Mouse (Mus musculus): ENCODE measurements at regions not wholly inside any gene's neighbourhood (a gene's known extent, or its start where the extent isn't known, plus 50 kb on each side); places are given as distances from the start of the nearest gene placed in this dataset.

DNA sequence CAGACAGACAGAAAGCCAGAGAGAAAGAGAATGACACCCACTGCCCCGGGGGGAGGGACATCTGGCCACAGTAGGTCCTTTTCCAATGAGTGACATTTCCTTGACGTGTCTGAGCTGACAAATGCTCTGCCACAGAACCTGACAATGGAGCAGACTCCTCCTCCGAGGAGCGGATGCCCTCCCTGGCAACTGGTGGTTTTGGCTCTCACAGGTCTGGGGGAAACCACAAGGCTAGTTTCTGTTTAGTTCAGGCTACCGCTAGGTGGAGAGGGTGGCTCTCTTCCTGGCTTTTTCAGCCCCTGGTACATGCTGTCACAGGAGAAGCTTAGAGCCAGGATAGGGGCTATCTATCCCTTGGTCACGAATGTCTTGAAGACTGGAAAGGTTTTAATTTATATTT is 196.7 kb downstream of the Ly86 start:
- no peak for ATAC-seq (ENCODE audit: low FRiP score, low read depth)
- Histone ChIP-seq H3K4me1 (peaks cover 8% of the 10 kb centered on the region; the same call in 1 of the 2 replicates), H3K4me2 (replicated peaks) (no peak overlapping the region), H3K27me3 (replicated peaks) (no peaks in the 10 kb centered on the region), H3K36me3 (no peaks in the 10 kb centered on the region), H3K9me3 (no peaks in the 10 kb centered on the region), H3K4me3 (no peak overlapping the region), H3K9ac (no peak overlapping the region), H3K27ac (no peak overlapping the region)
- WGBS = 13% methylated on average over 6 of the region's 6 CpGs

GRCm38 (mm10) chr13:37542744-37543196 is 197.8 kb downstream of the Ly86 start:
- Histone ChIP-seq H3K9ac (no peak overlapping the region), H3K4me3 (no peak overlapping the region), H3K27ac (no peak overlapping the region), H3K4me1 (peaks cover 8% of the 10 kb centered on the region; the same call in 1 of the 2 replicates), H3K9me3 (no peaks in the 10 kb centered on the region), H3K27me3 (replicated peaks) (no peaks in the 10 kb centered on the region), H3K4me2 (replicated peaks) (no peak overlapping the region), H3K36me3 (no peaks in the 10 kb centered on the region)
- 94% methylated on average over 13 of the region's 13 CpGs for WGBS
- no peak for ATAC-seq (ENCODE audit: low FRiP score, low read depth)

DNA sequence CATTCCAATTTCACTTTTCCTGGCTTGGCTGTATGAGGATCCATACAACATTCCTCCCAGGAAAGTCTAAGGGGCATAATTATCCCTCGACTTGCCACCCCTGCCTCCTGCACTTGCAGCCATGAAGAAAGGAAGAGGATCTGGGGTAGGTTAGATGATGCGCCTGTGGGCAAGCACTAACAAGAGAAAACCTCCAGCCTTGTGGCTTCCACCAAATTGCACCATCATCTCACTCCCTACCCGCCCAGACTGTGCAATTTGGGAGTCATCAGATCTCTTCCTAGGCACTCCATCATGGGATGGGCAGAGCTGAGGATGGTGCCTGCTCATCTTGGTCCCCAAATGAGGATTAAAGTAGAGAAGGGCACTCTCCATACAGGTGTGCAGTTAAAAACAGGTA is 198.8 kb downstream of the Ly86 start:
- Histone ChIP-seq H3K9ac (no peak overlapping the region), H3K36me3 (no peaks in the 10 kb centered on the region)
- 79% methylated on average over 3 of the region's 3 CpGs for WGBS

GRCm38 (mm10) chr13:37544696-37545095 is 199.7 kb downstream of the Ly86 start:
- H3K36me3 ChIP-seq = no peaks in the 10 kb centered on the region
- H3K4me2 ChIP-seq (replicated peaks) = no peak overlapping the region
- no peak overlapping the region for H3K27ac ChIP-seq
- H3K4me1 ChIP-seq = peaks cover 8% of the 10 kb centered on the region; the same call in 1 of the 2 replicates
- 96% methylated on average over 2 of the region's 2 CpGs for WGBS
- H3K9ac ChIP-seq = no peak overlapping the region
- H3K27me3 ChIP-seq (replicated peaks) = no peaks in the 10 kb centered on the region
- no peak overlapping the region for H3K4me3 ChIP-seq
- ATAC-seq (ENCODE audit: low FRiP score, low read depth) = no peak
- H3K9me3 ChIP-seq = no peaks in the 10 kb centered on the region

More for the DNA sequence above, 198.8 kb downstream of the Ly86 start:
- H3K27ac ChIP-seq = no peak overlapping the region
- no peak overlapping the region for H3K4me3 ChIP-seq
- H3K27me3 ChIP-seq (replicated peaks) = no peaks in the 10 kb centered on the region
- no peak for ATAC-seq (ENCODE audit: low FRiP score, low read depth)
- no peaks in the 10 kb centered on the region for H3K9me3 ChIP-seq
- H3K4me1 ChIP-seq = peaks cover 8% of the 10 kb centered on the region; the same call in 1 of the 2 replicates
- no peak overlapping the region for H3K4me2 ChIP-seq (replicated peaks)

- H3K9me3 ChIP-seq = no peaks in the 10 kb centered on the region
- 84% methylated on average over 3 of the region's 3 CpGs for WGBS
- ATAC-seq (ENCODE audit: low FRiP score, low read depth) = no peak
- H3K27ac ChIP-seq = no peak overlapping the region
- no peaks in the 10 kb centered on the region for H3K27me3 ChIP-seq (replicated peaks)
- no peak overlapping the region for H3K4me3 ChIP-seq
- no peaks in the 10 kb centered on the region for H3K36me3 ChIP-seq
- H3K4me2 ChIP-seq (replicated peaks) = no peak overlapping the region
- peaks cover 14% of the 10 kb centered on the region for H3K4me1 ChIP-seq
- H3K9ac ChIP-seq = no peak overlapping the region
Observed at GRCm38 (mm10) chr13:37546556-37546955, 201.5 kb downstream of the Ly86 start.

DNA sequence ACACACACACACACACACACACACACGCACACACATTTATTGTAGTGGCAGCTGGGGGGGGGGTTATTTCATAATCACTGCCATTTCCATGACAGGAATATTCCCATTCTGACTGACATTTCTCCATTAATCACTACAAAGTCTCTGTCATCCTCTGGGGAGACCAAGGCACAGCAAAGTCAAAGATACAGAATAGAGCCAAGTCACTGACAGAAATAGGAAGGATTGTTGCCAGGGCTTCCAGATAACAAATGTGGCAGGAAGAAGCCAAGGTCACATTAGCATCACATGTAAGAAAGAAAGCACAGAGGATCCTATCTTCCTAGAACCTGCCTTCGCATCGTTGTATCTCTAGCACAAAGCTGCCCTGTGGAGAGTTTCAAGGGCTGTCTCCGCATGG is 205.6 kb downstream of the Ly86 start:
- no peaks in the 10 kb centered on the region for H3K9me3 ChIP-seq
- no peak overlapping the region for H3K4me3 ChIP-seq
- whole genome bisulfite sequencing = 68% methylated on average over 4 of the region's 4 CpGs
- H3K27me3 ChIP-seq (replicated peaks) = no peaks in the 10 kb centered on the region
- no peak overlapping the region for H3K9ac ChIP-seq
- no peak overlapping the region for H3K4me2 ChIP-seq (replicated peaks)
- H3K4me1 ChIP-seq = peaks cover 6% of the 10 kb centered on the region; the same call in 1 of the 2 replicates
- H3K27ac ChIP-seq = no peak overlapping the region
- ATAC-seq (ENCODE audit: low FRiP score, low read depth) = no peak
- H3K36me3 ChIP-seq = no peaks in the 10 kb centered on the region

DNA sequence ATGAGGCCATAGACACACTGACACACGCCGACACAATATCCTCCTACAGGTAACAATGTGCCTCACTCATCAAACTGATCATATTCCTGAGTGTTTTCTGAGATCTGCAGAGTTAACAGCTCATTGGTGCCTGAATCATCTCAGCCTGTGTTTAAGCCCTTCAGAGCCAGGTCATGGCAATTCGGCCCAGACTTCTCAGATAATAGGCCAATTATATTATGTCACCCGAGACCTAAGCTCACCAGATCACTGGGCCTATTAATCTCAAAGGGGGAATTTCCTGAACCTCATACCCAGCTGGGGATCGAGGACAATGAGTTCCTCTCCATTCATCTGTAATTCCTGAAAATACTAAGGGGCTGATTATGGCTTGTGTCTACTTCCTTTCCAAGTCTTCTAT is 208.4 kb downstream of the Ly86 start:
- no peak for ATAC-seq (ENCODE audit: low FRiP score, low read depth)

GRCm38 (mm10) chr13:37557183-37557582 is 212.2 kb downstream of the Ly86 start:
- Histone ChIP-seq H3K4me3 (no peak overlapping the region), H3K27ac (no peak overlapping the region)
- no peak for ATAC-seq (ENCODE audit: low FRiP score, low read depth)

More for the DNA sequence above, 208.4 kb downstream of the Ly86 start:
- Histone ChIP-seq H3K9me3 (no peaks in the 10 kb centered on the region), H3K27ac (no peak overlapping the region), H3K4me3 (no peak overlapping the region), H3K9ac (no peak overlapping the region), H3K27me3 (replicated peaks) (no peaks in the 10 kb centered on the region), H3K36me3 (no peaks in the 10 kb centered on the region), H3K4me2 (replicated peaks) (no peak overlapping the region), H3K4me1 (peaks cover 6% of the 10 kb centered on the region; the same call in 1 of the 2 replicates)
- WGBS = 58% methylated on average over 5 of the region's 5 CpGs

GRCm38 (mm10) chr13:37557766-37558165 is 212.8 kb downstream of the Ly86 start:
- Histone ChIP-seq H3K4me1 (peaks cover 22% of the 10 kb centered on the region), H3K4me2 (replicated peaks) (no peak overlapping the region), H3K27ac (no peak overlapping the region), H3K4me3 (no peak overlapping the region), H3K9me3 (no peaks in the 10 kb centered on the region), H3K9ac (no peak overlapping the region), H3K36me3 (no peaks in the 10 kb centered on the region), H3K27me3 (replicated peaks) (no peaks in the 10 kb centered on the region)
- WGBS = 85% methylated on average over 5 of the region's 5 CpGs
- no peak for ATAC-seq (ENCODE audit: low FRiP score, low read depth)

More at GRCm38 (mm10) chr13:37557183-37557582, 212.2 kb downstream of the Ly86 start:
- Histone ChIP-seq H3K36me3 (no peaks in the 10 kb centered on the region), H3K9ac (no peak overlapping the region), H3K4me2 (replicated peaks) (no peak overlapping the region), H3K4me1 (peaks cover 19% of the 10 kb centered on the region), H3K27me3 (replicated peaks) (no peaks in the 10 kb centered on the region), H3K9me3 (no peaks in the 10 kb centered on the region)
- WGBS = 79% methylated on average over 8 of the region's 8 CpGs

- no peak for ATAC-seq (ENCODE audit: low FRiP score, low read depth)
- Histone ChIP-seq H3K36me3 (no peaks in the 10 kb centered on the region), H3K27me3 (replicated peaks) (no peaks in the 10 kb centered on the region), H3K4me2 (replicated peaks) (no peak overlapping the region), H3K4me1 (peaks cover 26% of the 10 kb centered on the region), H3K9ac (no peak overlapping the region), H3K9me3 (no peaks in the 10 kb centered on the region), H3K4me3 (no peak overlapping the region), H3K27ac (no peak overlapping the region)
- 61% methylated on average over 5 of the region's 5 CpGs for WGBS
Observed at GRCm38 (mm10) chr13:37559056-37559455, 214.0 kb downstream of the Ly86 start.

DNA sequence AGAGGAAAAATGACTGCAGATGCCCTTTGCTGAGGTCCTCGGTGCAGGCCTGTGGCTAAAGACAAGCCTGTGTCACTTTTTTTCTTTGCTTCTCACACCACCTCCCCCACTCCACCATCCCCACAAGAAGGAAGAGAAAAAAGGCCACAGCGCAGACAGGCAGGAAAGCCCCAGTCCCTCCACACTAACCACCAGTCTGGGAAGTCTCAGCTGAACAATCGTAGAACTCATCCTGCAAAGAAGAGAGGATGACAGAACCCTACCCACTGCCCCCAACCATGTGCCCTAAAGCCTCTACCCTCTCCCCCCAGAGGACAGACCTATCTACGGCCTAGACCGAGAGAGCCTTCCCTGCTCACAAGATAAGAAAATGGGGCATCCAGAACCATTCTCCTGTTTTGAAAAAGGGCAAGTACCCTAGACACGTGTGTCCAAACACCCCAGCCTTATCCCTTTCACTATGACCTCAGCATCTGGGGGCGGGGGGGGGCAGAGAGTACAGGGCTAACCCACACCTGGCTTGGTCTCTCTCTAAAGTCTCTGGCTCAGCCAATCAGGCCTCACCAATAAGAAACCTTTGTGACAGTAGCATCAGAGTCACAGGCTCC is 214.8 kb downstream of the Ly86 start:
- Histone ChIP-seq H3K27me3 (replicated peaks) (no peaks in the 10 kb centered on the region), H3K9me3 (no peaks in the 10 kb centered on the region), H3K4me2 (replicated peaks) (no peak overlapping the region), H3K27ac (no peak overlapping the region), H3K4me3 (no peak overlapping the region), H3K4me1 (peaks cover 26% of the 10 kb centered on the region), H3K36me3 (no peaks in the 10 kb centered on the region), H3K9ac (no peak overlapping the region)
- 72% methylated on average over 7 of the region's 7 CpGs for WGBS
- ATAC-seq (ENCODE audit: low FRiP score, low read depth) = no peak

- 23% methylated on average over 9 of the region's 9 CpGs for WGBS
- Histone ChIP-seq H3K4me1 (peaks cover 26% of the 10 kb centered on the region), H3K4me2 (replicated peaks) (no peak overlapping the region), H3K27me3 (replicated peaks) (no peaks in the 10 kb centered on the region), H3K36me3 (no peaks in the 10 kb centered on the region), H3K9me3 (no peaks in the 10 kb centered on the region), H3K27ac (no peak overlapping the region), H3K9ac (no peak overlapping the region), H3K4me3 (no peak overlapping the region)
- ATAC-seq (ENCODE audit: low FRiP score, low read depth) = no peak
Observed at GRCm38 (mm10) chr13:37560387-37560786, 215.4 kb downstream of the Ly86 start.

DNA sequence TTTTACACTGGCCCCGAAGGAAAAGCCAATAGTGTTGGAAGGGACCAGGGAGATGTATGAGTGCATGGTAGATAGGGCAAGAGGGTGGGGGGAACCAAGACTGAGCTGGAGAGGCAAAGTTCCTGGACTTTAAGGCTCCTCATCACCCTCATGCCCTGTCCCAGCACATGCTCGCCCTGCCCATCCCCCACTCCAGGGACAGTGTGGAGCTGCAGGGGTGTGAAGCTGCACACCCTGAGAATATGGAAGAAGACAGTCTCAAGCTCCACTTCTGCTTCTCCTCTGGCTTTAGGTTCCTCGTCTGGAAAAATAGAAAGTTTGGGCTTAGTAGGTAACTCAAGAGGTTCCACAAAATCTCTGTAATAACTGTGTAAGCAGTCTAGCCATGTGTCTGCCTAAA is 215.8 kb downstream of the Ly86 start:
- Histone ChIP-seq H3K27ac (no peak overlapping the region), H3K9ac (no peak overlapping the region), H3K4me1 (peaks cover 26% of the 10 kb centered on the region), H3K4me3 (no peak overlapping the region), H3K27me3 (replicated peaks) (no peaks in the 10 kb centered on the region), H3K4me2 (replicated peaks) (no peak overlapping the region), H3K9me3 (no peaks in the 10 kb centered on the region), H3K36me3 (no peaks in the 10 kb centered on the region)
- 41% methylated on average over 3 of the region's 3 CpGs for WGBS
- ATAC-seq (ENCODE audit: low FRiP score, low read depth) = peak; percentile 45; the same call in 1 of the 2 replicates

All from neural tube, embryonic 12.5 days (tissue).